Mouse (Mus musculus): ENCODE results near the gene Mau2. TPM values are rescaled to one million over a fixed set of nuclear protein-coding genes. Genes with fewer than 3 reads are reported as not detected.

The Mau2 gene
- total and polyA plus RNA-seq, 2 experiments = 18.0 to 40.5 TPM

- no peaks in the 10 kb centered on the region; the same call in none of the 2 replicates for H3K4me1 ChIP-seq (ENCODE audit: control insufficient read depth, insufficient read depth, low read length)
- TF ChIP-seq POLR2A (IDR thresholded peaks at IDR 0.05; ENCODE audit: extremely low read depth, insufficient read depth, low read length) (no peak), CTCF (IDR thresholded peaks at IDR 0.05; ENCODE audit: low read depth, low read length) (no peak)
- peak overlapping the region; percentile 60 for H3K4me3 ChIP-seq (ENCODE audit: insufficient read depth, low read depth, low read length)
- peak overlapping the region; percentile 63 for H3K9ac ChIP-seq (ENCODE audit: low read depth, low read length)
- DNase-seq (ENCODE audit: extremely low read depth, low read depth, low spot score) = no peak
- no peaks in the 10 kb centered on the region for H3K36me3 ChIP-seq (ENCODE audit: control insufficient read depth, insufficient read depth, low read length)
- WGBS = 8% methylated on average over 71 of the region's 71 CpGs
- peaks cover 6% of the 10 kb centered on the region for H3K27me3 ChIP-seq (ENCODE audit: control insufficient read depth, insufficient read depth, low read length)
- H3K27ac ChIP-seq (replicated peaks; ENCODE audit: insufficient read depth, low read depth, low read length) = no peak overlapping the region
- no peaks in the 10 kb centered on the region for H3K79me2 ChIP-seq (ENCODE audit: control insufficient read depth, insufficient read depth, low read length)
Observed at GRCm38 (mm10) chr8:70084191-70085065, 41.9 kb upstream of the Mau2 start.

GRCm38 (mm10) chr8:70083285-70083684 lies 40.8 kb upstream of the Mau2 start, which contains the start of gene Hapln4:
TSS of gene Hapln4 (plus strand) at chr8:70083457.
- Histone ChIP-seq H3K9ac (ENCODE audit: low read depth, low read length) (peak within 1 kb of the TSS; percentile 63), H3K27me3 (ENCODE audit: control insufficient read depth, insufficient read depth, low read length) (peaks cover 6% of the 10 kb centered on the region), H3K36me3 (ENCODE audit: control insufficient read depth, insufficient read depth, low read length) (peaks cover under 1% of the 10 kb centered on the region; the same call in 1 of the 2 replicates), H3K4me1 (ENCODE audit: control insufficient read depth, insufficient read depth, low read length) (no peaks in the 10 kb centered on the region; the same call in none of the 2 replicates), H3K79me2 (ENCODE audit: control insufficient read depth, insufficient read depth, low read length) (no peaks in the 10 kb centered on the region), H3K27ac (replicated peaks; ENCODE audit: insufficient read depth, low read depth, low read length) (no peak within 1 kb of the TSS), H3K4me3 (ENCODE audit: insufficient read depth, low read depth, low read length) (peak within 1 kb of the TSS; percentile 60)
- DNase-seq (ENCODE audit: extremely low read depth, low read depth, low spot score) = peak; percentile 74
- TF ChIP-seq CTCF (IDR thresholded peaks at IDR 0.05; ENCODE audit: low read depth, low read length) = 0 out of 2 replicates have a peak, but pooled peaks have one; percentile 4
- no peak for TF ChIP-seq POLR2A (IDR thresholded peaks at IDR 0.05; ENCODE audit: extremely low read depth, insufficient read depth, low read length)
- 2% methylated on average over 26 of the region's 26 CpGs for WGBS

- TF ChIP-seq CTCF (IDR thresholded peaks at IDR 0.05; ENCODE audit: low read depth, low read length) (no peak), POLR2A (IDR thresholded peaks at IDR 0.05; ENCODE audit: extremely low read depth, insufficient read depth, low read length) (no peak)
- Histone ChIP-seq H3K27me3 (ENCODE audit: control insufficient read depth, insufficient read depth, low read length) (no peaks in the 10 kb centered on the region), H3K4me1 (ENCODE audit: control insufficient read depth, insufficient read depth, low read length) (no peaks in the 10 kb centered on the region; the same call in none of the 2 replicates), H3K27ac (replicated peaks; ENCODE audit: insufficient read depth, low read depth, low read length) (no peak overlapping the region), H3K9ac (ENCODE audit: low read depth, low read length) (no peak overlapping the region), H3K4me3 (ENCODE audit: insufficient read depth, low read depth, low read length) (no peak overlapping the region), H3K36me3 (ENCODE audit: control insufficient read depth, insufficient read depth, low read length) (peaks cover 2% of the 10 kb centered on the region; the same call in 1 of the 2 replicates), H3K79me2 (ENCODE audit: control insufficient read depth, insufficient read depth, low read length) (no peaks in the 10 kb centered on the region)
- DNase-seq (ENCODE audit: extremely low read depth, low read depth, low spot score) = no peak
- WGBS = 93% methylated on average over 2 of the region's 2 CpGs
Observed at GRCm38 (mm10) chr8:70081976-70082375, 39.4 kb upstream of the Mau2 start.

- H3K9ac ChIP-seq (ENCODE audit: low read depth, low read length) = peak overlapping the region; percentile 35; the same call in 1 of the 2 replicates
- TF ChIP-seq CTCF (IDR thresholded peaks at IDR 0.05; ENCODE audit: low read depth, low read length) (no peak), POLR2A (IDR thresholded peaks at IDR 0.05; ENCODE audit: extremely low read depth, insufficient read depth, low read length) (no peak)
- peak overlapping the region; percentile 98 for H3K27ac ChIP-seq (replicated peaks; ENCODE audit: insufficient read depth, low read depth, low read length)
- no peaks in the 10 kb centered on the region for H3K79me2 ChIP-seq (ENCODE audit: control insufficient read depth, insufficient read depth, low read length)
- 11% methylated on average over 1 of the region's 1 CpGs for WGBS
- H3K36me3 ChIP-seq (ENCODE audit: control insufficient read depth, insufficient read depth, low read length) = peaks cover 2% of the 10 kb centered on the region; the same call in 1 of the 2 replicates
- DNase-seq (ENCODE audit: extremely low read depth, low read depth, low spot score) = no peak
- H3K4me1 ChIP-seq (ENCODE audit: control insufficient read depth, insufficient read depth, low read length) = peaks cover 15% of the 10 kb centered on the region
- H3K27me3 ChIP-seq (ENCODE audit: control insufficient read depth, insufficient read depth, low read length) = no peaks in the 10 kb centered on the region
- no peak overlapping the region for H3K4me3 ChIP-seq (ENCODE audit: insufficient read depth, low read depth, low read length)
Observed at GRCm38 (mm10) chr8:70073682-70074081, 31.1 kb upstream of the Mau2 start.

GRCm38 (mm10) chr8:70073120-70073519 lies 30.6 kb upstream of the Mau2 start:
- peaks cover 15% of the 10 kb centered on the region for H3K4me1 ChIP-seq (ENCODE audit: control insufficient read depth, insufficient read depth, low read length)
- no peaks in the 10 kb centered on the region for H3K79me2 ChIP-seq (ENCODE audit: control insufficient read depth, insufficient read depth, low read length)
- WGBS = 18% methylated on average over 8 of the region's 8 CpGs
- peak; percentile 85 for DNase-seq (ENCODE audit: extremely low read depth, low read depth, low spot score)
- peak overlapping the region; percentile 60 for H3K4me3 ChIP-seq (ENCODE audit: insufficient read depth, low read depth, low read length)
- peak overlapping the region; percentile 83 for H3K9ac ChIP-seq (ENCODE audit: low read depth, low read length)
- H3K27me3 ChIP-seq (ENCODE audit: control insufficient read depth, insufficient read depth, low read length) = no peaks in the 10 kb centered on the region
- peak overlapping the region; percentile 98 for H3K27ac ChIP-seq (replicated peaks; ENCODE audit: insufficient read depth, low read depth, low read length)
- TF ChIP-seq CTCF (IDR thresholded peaks at IDR 0.05; ENCODE audit: low read depth, low read length) = no peak
- TF ChIP-seq POLR2A (IDR thresholded peaks at IDR 0.05; ENCODE audit: extremely low read depth, insufficient read depth, low read length) = no peak
- no peaks in the 10 kb centered on the region; the same call in 1 of the 2 replicates for H3K36me3 ChIP-seq (ENCODE audit: control insufficient read depth, insufficient read depth, low read length)

Measured in liver, adult 2 months (tissue).